Mouse (Mus musculus) bone marrow macrophage, adult 2 months (primary cell): ENCODE measurements around the gene Krt18.

Source experiments
- CTCF ChIP-seq: IDR thresholded peaks from 2 replicates; pipeline ENCODE4 v1.5.1; 2012; ENCODE audit warnings: low read depth, mild to moderate bottlenecking, low read length, moderate library complexity
- POLR2A ChIP-seq: IDR thresholded peaks from 2 replicates; pipeline ENCODE4 v1.6.1; 2012; ENCODE audit warnings: mild to moderate bottlenecking, low read depth, low read length, borderline replicate concordance

GRCm38 (mm10) chr15:102072963-102073558, 45.1 kb downstream of the Krt18 start:
- TF ChIP-seq CTCF (no peak), POLR2A (no peak)
